Comparison of ENCODE assay signal across 16 mouse cellular contexts in genomic region chr19:14225787-14226186, GRCm38 (mm10).
A peak's percentile ranks its signal among the peaks of the same experiment; 100 is the strongest.
DNase-seq lines count a peak whose midpoint lies in the region; ATAC-seq and TF ChIP-seq lines count a peak whose summit lies in the region.
"Had no signal": no experiment of that assay in that cellular context is flagged by ENCODE, and none has a peak within 500 bp of the region (broad histone marks: within the 10 kb centered on the region; RNA-seq: fewer than 3 reads in every experiment).

No protein-coding gene starts in this region.

- H3K79me2 ChIP-seq in heart, adult 2 months (replicated peaks; ENCODE audit: control insufficient read depth, insufficient read depth, low read length), result no peaks in the 10 kb centered on the region

- no peak overlapping the region for H3K9ac ChIP-seq in heart, adult 2 months (ENCODE audit: low read depth, low read length)
- H3K9ac ChIP-seq in forebrain, postnatal 0 days, result no peak overlapping the region
- H3K9ac ChIP-seq: embryonic facial prominence, embryonic 12.5 days; midbrain, embryonic 12.5 days; stomach, embryonic 15.5 days had no signal

- H3K9me3 ChIP-seq in forebrain, postnatal 0 days (ENCODE audit: low read length), result no peaks in the 10 kb centered on the region
- H3K9me3 ChIP-seq: embryonic facial prominence, embryonic 12.5 days; midbrain, embryonic 12.5 days; stomach, embryonic 15.5 days had no signal

- intact Hi-C loops in heart, adult 2 months (cut with DNase I), result loop anchor here (5.0 kb wide), 1 partner anchor 58 kb away; no protein-coding TSS in a partner anchor

- no peaks in the 10 kb centered on the region for H3K27me3 ChIP-seq in heart, adult 2 months (ENCODE audit: control insufficient read depth, insufficient read depth, low read length)
- no peaks in the 10 kb centered on the region for H3K27me3 ChIP-seq in forebrain, postnatal 0 days (ENCODE audit: insufficient read depth, low read length)
- H3K27me3 ChIP-seq: embryonic facial prominence, embryonic 12.5 days; stomach, embryonic 15.5 days had no signal

- no peak for TF ChIP-seq CTCF in heart, adult 2 months (IDR thresholded peaks at IDR 0.05)
- no peak for TF ChIP-seq CTCF in brain, embryonic 14.5 days (IDR thresholded peaks at IDR 0.05; ENCODE audit: borderline replicate concordance, extremely low read depth, insufficient read depth, insufficient read length)
- no peak for TF ChIP-seq CTCF in forebrain, postnatal 0 days (IDR thresholded peaks at IDR 0.05; ENCODE audit: low read depth)

- H3K4me3 ChIP-seq in heart, adult 2 months, result no peak overlapping the region
- H3K4me3 ChIP-seq in forebrain, postnatal 0 days (ENCODE audit: low read depth, low read length), result no peak overlapping the region
- H3K4me3 ChIP-seq: embryonic facial prominence, embryonic 12.5 days; midbrain, embryonic 12.5 days; myocyte; stomach, embryonic 15.5 days had no signal

- peak; percentile 27 for ATAC-seq in forebrain, postnatal 0 days
- ATAC-seq: inflammation-experienced regulatory T-cells, adult 6 months had no signal

- H3K4me1 ChIP-seq in heart, adult 2 months (ENCODE audit: control insufficient read depth, insufficient read depth, low read length), result peaks cover 3% of the 10 kb centered on the region; the same call in 1 of the 2 replicates
- H3K4me1 ChIP-seq in forebrain, postnatal 0 days (ENCODE audit: insufficient read depth), result 0 out of 2 replicates have a peak, but pooled peaks cover 6% of the 10 kb centered on the region
- H3K4me1 ChIP-seq: stomach, embryonic 15.5 days had no signal

- 30% methylated on average over 4 of the region's 4 CpGs for WGBS in heart, adult 2 months
- 13% methylated on average over 4 of the region's 4 CpGs for WGBS in forebrain, postnatal 0 days

- no peak for TF ChIP-seq POLR2A in heart, adult 2 months (IDR thresholded peaks at IDR 0.05; ENCODE audit: insufficient read depth, low read depth, low read length)
- TF ChIP-seq POLR2A in brain, embryonic 14.5 days (IDR thresholded peaks at IDR 0.05; ENCODE audit: borderline replicate concordance, extremely low read depth, insufficient read depth, insufficient read length, poor library complexity, severe bottlenecking), result no peak

- no peak overlapping the region for H3K4me2 ChIP-seq in forebrain, postnatal 0 days (ENCODE audit: low read depth)
- H3K4me2 ChIP-seq: embryonic facial prominence, embryonic 12.5 days; liver, embryonic 11.5 days; midbrain, embryonic 12.5 days; stomach, embryonic 15.5 days had no signal

- DNase-seq in heart, adult 2 months, result no peak
- no peak for DNase-seq in heart, adult 9 months (ENCODE audit: low spot score in 2 of 2)
- peak; percentile 57 for DNase-seq in brain, embryonic 14.5 days (ENCODE audit: low read depth)
- peak; percentile 54 for DNase-seq in forebrain, postnatal 0 days
- peak; percentile 64 for DNase-seq in retina, postnatal 1 day
- DNase-seq in kidney, adult 11 months, result no peak
- DNase-seq in testis, postnatal 10 days (ENCODE audit: low spot score), result no peak
- DNase-seq: kidney, adult 9 months; kidney, postnatal 4 days; lung, adult 2 months had no signal

- H3K36me3 ChIP-seq in heart, adult 2 months (ENCODE audit: control insufficient read depth, insufficient read depth, low read length), result no peaks in the 10 kb centered on the region
- H3K36me3 ChIP-seq in forebrain, postnatal 0 days (ENCODE audit: insufficient read depth), result no peaks in the 10 kb centered on the region
- H3K36me3 ChIP-seq: embryonic facial prominence, embryonic 12.5 days; midbrain, embryonic 12.5 days; stomach, embryonic 15.5 days had no signal

- H3K27ac ChIP-seq in heart, adult 2 months, result peak overlapping the region; percentile 47
- H3K27ac ChIP-seq in forebrain, postnatal 0 days (ENCODE audit: low read depth, low read length), result no peak overlapping the region
- H3K27ac ChIP-seq: embryonic facial prominence, embryonic 12.5 days; midbrain, embryonic 12.5 days; stomach, embryonic 15.5 days had no signal

- no peak for TF ChIP-seq EP300 in heart, adult 2 months (IDR thresholded peaks at IDR 0.05; ENCODE audit: insufficient read depth, low read depth, low read length)

Comparison
In these comparisons a context has a peak if more than half of its experiments do, and no peak if none do; other contexts are left out.
1. DNase-seq: peak in brain, embryonic 14.5 days (single experiment), forebrain, postnatal 0 days (single experiment) and retina, postnatal 1 day (single experiment); none in heart, adult 2 months (0 of 2), heart, adult 9 months (0 of 2), kidney, adult 11 months (single experiment) and testis, postnatal 10 days (single experiment).